Mouse (Mus musculus) forebrain, postnatal 0 days (tissue): Measurements from ENCODE around the gene March10. TPM values are rescaled to one million over a fixed set of nuclear protein-coding genes. Genes with fewer than 3 reads are reported as not detected.

ENCODE experiments used
- ATAC-seq: fragments of 200-750 bp; cut with Nextera tagmentation; 2 replicates; pipeline ENCODE4 v1.8.0; 2017; ENCODE audit warnings: mild to moderate bottlenecking, moderate library complexity
- DNase-seq: peaks from one replicate; pipeline ENCODE4 v3.0.0-alpha.2; 2015
- H3K27ac ChIP-seq: fragments of 300-500 bp; sonication (generic); 2 replicates; pipeline ENCODE4 v1.5.1; 2014; ENCODE audit warnings: low read depth, mild to moderate bottlenecking, antibody characterized with exemption, low read length, moderate library complexity, mixed read lengths
- H3K27me3 ChIP-seq: fragments of 300-500 bp; sonication (generic); 2 replicates; pipeline ENCODE4 v1.6.1; 2014; ENCODE audit warnings: mild to moderate bottlenecking, low read length, mixed read lengths; ENCODE audit not compliant: insufficient read depth
- H3K36me3 ChIP-seq: fragments of 300-500 bp; sonication (generic); 2 replicates; pipeline ENCODE4 v1.6.1; 2014; ENCODE audit warnings: mild to moderate bottlenecking, moderate library complexity; ENCODE audit not compliant: insufficient read depth
- H3K4me1 ChIP-seq: fragments of 300-500 bp; sonication (generic); 2 replicates; pipeline ENCODE4 v1.6.1; 2014; ENCODE audit warnings: antibody characterized with exemption; ENCODE audit not compliant: insufficient read depth
- H3K4me2 ChIP-seq: fragments of 300-500 bp; sonication (generic); 2 replicates; pipeline ENCODE4 v1.6.1; 2014; ENCODE audit warnings: low read depth, mild to moderate bottlenecking, moderate library complexity
- H3K4me3 ChIP-seq: fragments of 300-500 bp; sonication (generic); 2 replicates; pipeline ENCODE4 v1.5.1; 2014; ENCODE audit warnings: low read depth, low read length, mixed read lengths
- H3K9ac ChIP-seq: fragments of 300-500 bp; sonication (generic); 2 replicates; pipeline ENCODE4 v1.6.1; 2014; ENCODE audit warnings: mild to moderate bottlenecking
- H3K9me3 ChIP-seq: fragments of 300-500 bp; sonication (generic); 2 replicates; pipeline ENCODE4 v1.6.1; 2016; ENCODE audit warnings: low read length
- CTCF ChIP-seq: sonication (generic); IDR thresholded peaks from 2 replicates; pipeline ENCODE4 v1.5.1; 2016; ENCODE audit warnings: antibody characterized with exemption, control low read depth, low read depth
- WGBS: fragments of 180-500 bp; shearing (Covaris S2); extraction: QIAGEN DNeasy Blood & Tissue Kit; methylation state at CpG from one replicate; pipeline ENCODE4 v1.1.7; 2014; 5-methylcytosine and 5-hydroxymethylcytosine counted together
- polyA plus RNA-seq: library from polyadenylated mRNA; unstranded; fragments of >200 nt; fragmentation: Nextera tagmentation; extraction: Ambion mirVana; gene quantifications from 2 replicates; pipeline ENCODE4 v1.2.1, GENCODE M21; 2015
- total RNA-seq: library from RNA; depleted of rRNA; stranded (reverse); fragments of >200 nt; gene quantifications from 2 replicates; pipeline ENCODE4 v1.2.3, GENCODE M21; 2014

The March10 gene
- total and polyA plus RNA-seq, 2 experiments from 2014 or later = 0.38 to 0.58 TPM

DNA sequence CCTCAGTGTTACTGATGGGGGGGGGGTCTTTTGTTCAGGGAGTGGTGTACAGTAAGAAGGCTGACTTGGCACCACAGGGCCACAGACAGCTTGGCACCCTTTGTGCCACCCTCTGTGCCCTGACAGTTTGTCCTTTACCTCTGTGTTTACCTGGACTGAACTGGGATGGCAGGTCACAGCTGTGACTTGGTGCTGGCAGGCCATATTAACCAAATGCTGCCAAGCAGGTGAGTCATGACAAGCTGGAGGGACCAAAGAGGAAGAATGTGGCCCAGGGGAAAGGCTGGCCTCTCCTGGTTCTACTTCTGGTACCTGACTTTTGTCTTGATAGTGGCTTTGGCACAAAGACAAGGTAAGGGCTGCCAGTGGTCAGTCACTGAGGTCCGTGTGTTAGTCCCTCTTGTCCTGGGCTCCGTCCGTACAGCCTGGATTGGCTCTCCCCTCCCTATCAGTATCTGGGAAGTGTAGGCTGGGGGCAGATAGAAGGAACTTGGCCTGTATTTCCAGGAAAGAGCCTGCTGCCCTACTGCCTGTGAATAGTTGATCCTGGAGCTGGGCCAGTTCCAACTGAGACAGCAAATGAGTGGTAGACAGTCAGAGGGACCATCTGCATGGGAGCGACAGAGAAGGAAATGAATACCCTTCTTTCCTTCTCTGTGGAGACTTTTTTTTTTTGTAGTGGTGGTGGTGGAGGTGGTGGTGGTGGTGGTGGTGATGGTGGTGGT lies 94.3 kb downstream of the March10 start:
- Histone ChIP-seq H3K4me2 (no peak overlapping the region), H3K4me3 (no peak overlapping the region), H3K27ac (no peak overlapping the region), H3K9me3 (no peaks in the 10 kb centered on the region), H3K4me1 (peaks cover 18% of the 10 kb centered on the region), H3K9ac (no peak overlapping the region), H3K36me3 (no peaks in the 10 kb centered on the region), H3K27me3 (no peaks in the 10 kb centered on the region)
- WGBS = 72% methylated on average over 4 of the region's 4 CpGs
- no peak for TF ChIP-seq CTCF
- ATAC-seq (no peak), DNase-seq (no peak)

DNA sequence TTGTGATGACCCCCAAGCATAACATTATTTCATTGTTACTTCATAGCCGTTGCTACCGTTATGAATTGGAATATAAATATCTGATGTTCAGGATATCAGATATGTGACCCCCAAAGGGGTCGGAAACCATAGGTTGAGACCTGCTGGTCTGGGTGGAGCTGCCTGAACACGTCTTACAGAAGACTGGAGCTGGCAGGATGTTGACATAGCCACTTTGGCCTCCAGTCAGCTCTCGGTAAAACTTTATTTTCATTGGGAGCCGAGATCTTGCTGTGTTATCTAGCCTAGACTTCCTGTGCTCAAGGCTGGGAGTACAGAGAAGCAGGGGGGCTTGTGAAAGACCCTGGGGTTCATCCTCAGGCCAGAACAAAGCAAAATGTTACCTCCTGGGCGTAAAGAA lies 100.2 kb downstream of the March10 start:
- no peaks in the 10 kb centered on the region for H3K27me3 ChIP-seq
- no peak for TF ChIP-seq CTCF
- ATAC-seq = no peak
- H3K27ac ChIP-seq = no peak overlapping the region
- no peaks in the 10 kb centered on the region for H3K4me1 ChIP-seq
- no peak overlapping the region for H3K9ac ChIP-seq
- H3K4me2 ChIP-seq = no peak overlapping the region
- no peaks in the 10 kb centered on the region for H3K36me3 ChIP-seq
- no peaks in the 10 kb centered on the region for H3K9me3 ChIP-seq
- no peak overlapping the region for H3K4me3 ChIP-seq
- no peak for DNase-seq
- 83% methylated on average over 7 of the region's 7 CpGs for WGBS

- H3K4me3 ChIP-seq = no peak overlapping the region
- no peak for TF ChIP-seq CTCF
- no peak overlapping the region for H3K4me2 ChIP-seq
- H3K36me3 ChIP-seq = no peaks in the 10 kb centered on the region
- H3K9ac ChIP-seq = no peak overlapping the region
- no peak for DNase-seq
- no peaks in the 10 kb centered on the region for H3K4me1 ChIP-seq
- H3K27me3 ChIP-seq = no peaks in the 10 kb centered on the region
- 95% methylated on average over 4 of the region's 4 CpGs for WGBS
- H3K27ac ChIP-seq = no peak overlapping the region
- no peaks in the 10 kb centered on the region for H3K9me3 ChIP-seq
- ATAC-seq = no peak
These were observed 102.6 kb downstream of the March10 start for GRCm38 (mm10) chr11:105353891-105354280.

GRCm38 (mm10) chr11:105352954-105353890 lies 103.3 kb downstream of the March10 start:
- DNase-seq (no peak), ATAC-seq (no peak)
- Histone ChIP-seq H3K4me1 (no peaks in the 10 kb centered on the region), H3K4me3 (no peak overlapping the region), H3K36me3 (no peaks in the 10 kb centered on the region), H3K27ac (no peak overlapping the region), H3K4me2 (no peak overlapping the region), H3K9ac (no peak overlapping the region), H3K27me3 (no peaks in the 10 kb centered on the region), H3K9me3 (no peaks in the 10 kb centered on the region)
- whole genome bisulfite sequencing = 42% methylated on average over 9 of the region's 9 CpGs
- TF ChIP-seq CTCF = no peak

- no peaks in the 10 kb centered on the region for H3K36me3 ChIP-seq
- no peak for TF ChIP-seq CTCF
- H3K27ac ChIP-seq = no peak overlapping the region
- ATAC-seq (no peak), DNase-seq (no peak)
- no peak overlapping the region for H3K4me2 ChIP-seq
- H3K9me3 ChIP-seq = no peaks in the 10 kb centered on the region
- H3K27me3 ChIP-seq = no peaks in the 10 kb centered on the region
- H3K9ac ChIP-seq = no peak overlapping the region
- H3K4me1 ChIP-seq = no peaks in the 10 kb centered on the region
- 83% methylated on average over 8 of the region's 8 CpGs for WGBS
- no peak overlapping the region for H3K4me3 ChIP-seq
These were observed 104.4 kb downstream of the March10 start for GRCm38 (mm10) chr11:105352152-105352551.

DNA sequence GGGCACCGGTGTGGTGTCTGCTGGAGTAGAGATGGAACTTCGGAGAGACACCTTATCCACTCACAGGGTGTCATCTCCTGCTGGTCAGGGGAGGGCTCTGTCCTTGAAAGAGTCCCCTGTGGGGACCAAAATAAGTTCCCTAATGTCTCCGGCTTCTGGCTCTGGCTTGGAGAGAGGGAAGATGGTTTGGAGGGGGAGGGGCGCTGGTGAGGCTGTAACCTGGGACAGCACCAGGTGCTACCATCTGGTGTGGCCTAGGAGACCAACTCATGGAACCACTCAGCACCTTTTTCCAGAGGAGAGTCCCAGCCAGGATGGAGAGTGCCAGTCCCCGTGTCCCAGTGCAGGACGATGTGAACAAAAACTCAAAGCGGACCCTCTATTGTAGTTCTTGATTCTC lies 105.9 kb downstream of the March10 start:
- no peaks in the 10 kb centered on the region for H3K9me3 ChIP-seq
- H3K36me3 ChIP-seq = no peaks in the 10 kb centered on the region
- H3K27ac ChIP-seq = no peak overlapping the region
- H3K4me1 ChIP-seq = no peaks in the 10 kb centered on the region
- no peak for ATAC-seq
- no peak overlapping the region for H3K4me2 ChIP-seq
- no peak for DNase-seq
- TF ChIP-seq CTCF = no peak
- H3K9ac ChIP-seq = no peak overlapping the region
- 88% methylated on average over 7 of the region's 7 CpGs for WGBS
- H3K4me3 ChIP-seq = no peak overlapping the region
- no peaks in the 10 kb centered on the region for H3K27me3 ChIP-seq

DNA sequence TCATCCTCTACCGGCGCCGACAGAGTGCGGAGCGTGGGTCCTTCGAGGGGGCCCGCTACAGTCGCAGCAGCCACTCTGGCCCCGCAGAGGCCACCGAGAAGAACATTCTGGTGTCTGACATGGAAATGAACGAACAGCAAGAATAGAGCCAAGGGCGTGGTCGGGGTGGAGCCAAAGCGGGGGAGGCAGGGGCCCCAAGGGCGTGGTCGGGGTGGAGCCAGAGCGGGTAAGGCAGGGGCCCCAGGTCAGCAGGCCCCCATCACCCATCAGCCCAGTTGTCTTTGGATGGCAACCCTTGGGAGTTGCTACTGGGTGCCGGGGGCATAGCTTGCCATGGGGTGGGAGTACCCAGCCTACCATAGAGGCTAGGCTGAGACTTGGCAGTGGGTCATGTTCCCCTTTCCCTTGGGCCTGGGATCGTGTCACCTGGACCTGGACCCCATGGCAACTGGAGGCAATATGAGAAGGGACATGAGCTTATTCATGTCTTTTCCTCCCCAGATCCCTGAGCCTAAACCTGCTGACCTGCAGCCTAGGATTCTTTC lies 106.7 kb downstream of the March10 start:
- no peaks in the 10 kb centered on the region for H3K27me3 ChIP-seq
- H3K9me3 ChIP-seq = no peaks in the 10 kb centered on the region
- H3K4me1 ChIP-seq = no peaks in the 10 kb centered on the region
- H3K4me3 ChIP-seq = no peak overlapping the region
- DNase-seq (no peak), ATAC-seq (no peak)
- 95% methylated on average over 19 of the region's 19 CpGs for WGBS
- no peaks in the 10 kb centered on the region for H3K36me3 ChIP-seq
- no peak overlapping the region for H3K9ac ChIP-seq
- no peak for TF ChIP-seq CTCF
- no peak overlapping the region for H3K4me2 ChIP-seq
- no peak overlapping the region for H3K27ac ChIP-seq
